Mouse (Mus musculus): ENCODE measurements around the gene Lcorl.

- TF ChIP-seq CTCF (IDR thresholded peaks at IDR 0.05; ENCODE audit: control insufficient read depth, insufficient read depth, low read length) (no peak), POLR2A (IDR thresholded peaks at IDR 0.05; ENCODE audit: borderline replicate concordance, control insufficient read depth, low read depth, low read length) (no peak)
Measured at GRCm38 (mm10) chr5:45679955-45680354, 177.5 kb downstream of the Lcorl start.

Measured in bone marrow, adult 2 months (tissue).